Mouse (Mus musculus): ENCODE results near the gene Iqsec1.
A peak's percentile ranks its signal among the peaks of the same experiment; 100 is the strongest.

The Iqsec1 gene

GRCm38 (mm10) chr6:90988648-90989317 lies at the start of gene Iqsec1:
TSS of gene Iqsec1 (minus strand) at chr6:90988685.
- DNase-seq (ENCODE audit: low spot score), result peak; percentile 63

GRCm38 (mm10) chr6:91028256-91028655 lies 39.8 kb upstream of the Iqsec1 start:
- no peak for DNase-seq (ENCODE audit: low spot score)

DNA sequence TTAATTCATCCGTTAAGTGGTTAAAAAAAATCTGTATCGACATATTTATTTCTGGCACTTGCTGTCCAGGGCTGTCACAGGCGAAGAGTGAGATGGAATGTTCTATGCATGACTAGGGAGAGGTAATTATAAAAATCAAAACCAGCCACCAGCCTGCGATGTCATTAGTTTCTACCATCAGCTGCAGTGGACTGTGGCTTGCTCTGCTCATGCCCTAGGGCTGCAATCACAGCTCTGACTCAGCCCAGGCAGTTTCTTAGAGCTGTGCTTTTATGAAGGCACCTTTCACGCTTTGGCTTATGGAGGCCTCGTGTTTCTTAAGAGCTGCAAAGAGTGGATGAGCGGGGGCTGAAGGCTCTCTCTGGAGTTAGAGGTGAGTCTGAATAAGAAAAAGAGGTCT lies 32.3 kb upstream of the Iqsec1 start:
- DNase-seq (ENCODE audit: low spot score), result no peak

DNA sequence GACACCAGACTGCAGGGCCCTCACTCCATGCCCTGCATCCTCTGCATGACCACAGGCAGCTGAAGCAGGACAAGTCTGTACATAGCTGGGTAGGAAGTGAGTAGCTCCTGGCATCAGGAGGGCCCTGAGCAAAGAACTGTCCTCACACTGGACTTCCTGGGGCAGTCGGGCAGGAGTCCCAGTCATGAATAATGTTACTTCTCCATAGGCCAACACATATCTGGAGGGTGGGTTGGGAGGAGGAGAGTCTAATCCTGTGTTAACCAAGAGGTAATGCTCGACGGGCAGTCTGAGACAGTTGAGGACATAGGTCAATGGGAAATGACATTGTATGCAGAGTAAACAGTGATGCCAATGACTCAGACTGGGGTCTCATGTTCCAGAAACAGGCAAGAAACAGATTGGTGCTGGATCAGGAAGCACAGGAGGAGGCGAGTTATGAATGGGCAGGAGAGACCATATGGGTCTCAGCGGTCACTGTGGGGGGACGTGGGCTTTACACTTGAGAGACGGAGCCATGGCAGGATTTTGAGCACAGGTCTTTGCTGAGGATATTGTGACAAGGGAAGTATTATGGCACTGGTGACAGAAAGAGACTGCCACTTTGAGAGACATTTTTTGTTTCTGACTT lies 28.2 kb upstream of the Iqsec1 start:
- no peak for DNase-seq (ENCODE audit: low spot score)

DNA sequence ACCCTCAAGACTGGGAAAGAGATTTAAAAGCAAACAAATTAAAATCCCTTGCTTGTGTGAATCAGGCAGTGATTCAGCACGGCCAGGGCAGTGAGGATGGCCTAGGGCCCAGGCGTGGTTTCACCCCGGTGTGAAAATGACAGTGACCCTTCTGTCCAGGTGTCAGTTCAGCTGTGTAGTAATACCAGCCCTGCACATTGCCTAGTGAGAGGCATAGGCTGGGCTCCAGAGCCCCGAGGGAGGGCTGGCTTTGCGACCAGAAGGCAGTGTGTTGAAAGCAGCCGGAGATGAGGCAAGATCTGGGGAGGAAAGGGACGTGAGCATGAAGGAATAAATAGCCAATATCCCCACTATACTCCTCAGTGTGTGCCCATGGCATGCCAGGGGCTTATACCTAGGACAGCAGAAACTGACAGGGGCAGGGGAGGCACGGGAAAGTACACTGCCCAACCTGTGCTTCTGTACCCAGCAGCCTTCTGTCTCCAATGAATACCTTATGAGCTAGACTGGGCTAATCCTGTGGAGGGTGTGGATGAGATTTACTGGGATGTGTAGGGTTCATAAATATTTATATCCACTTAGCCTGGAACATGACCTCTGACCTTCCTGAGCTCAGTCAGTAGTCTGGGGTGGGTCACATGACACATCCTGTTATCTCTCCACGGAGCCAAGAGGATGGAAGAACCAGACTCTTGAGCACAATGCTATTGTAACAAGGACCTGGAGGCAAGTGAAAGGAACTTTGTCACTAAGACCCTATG lies 25.9 kb upstream of the Iqsec1 start:
- no peak for DNase-seq (ENCODE audit: low spot score)

GRCm38 (mm10) chr6:91012458-91012857 lies 24.0 kb upstream of the Iqsec1 start:
- no peak for DNase-seq (ENCODE audit: low spot score)

DNA sequence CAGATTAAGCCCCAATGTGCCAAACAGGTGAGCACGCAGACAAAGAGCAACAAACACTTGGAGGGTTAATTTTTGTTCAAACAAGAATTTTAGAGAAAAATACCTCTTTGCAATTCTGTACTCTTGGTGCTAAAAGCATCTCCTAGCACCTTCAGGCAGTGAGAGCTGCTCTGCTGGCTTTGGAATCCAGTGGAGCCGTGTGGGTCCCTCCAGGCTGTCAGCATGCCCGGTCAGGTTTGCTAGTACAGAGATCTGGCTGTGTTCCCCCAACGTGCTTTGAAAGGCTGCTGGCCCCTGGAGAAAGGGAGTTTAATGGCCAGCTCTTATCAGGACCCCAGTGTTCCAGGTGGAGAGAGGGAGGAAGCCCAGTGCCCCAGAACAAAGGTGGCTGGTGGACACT lies 23.1 kb upstream of the Iqsec1 start:
- DNase-seq (ENCODE audit: low spot score), result no peak

- no peak for DNase-seq (ENCODE audit: low spot score)
These were observed 19.9 kb upstream of the Iqsec1 start for GRCm38 (mm10) chr6:91008284-91008830.

- DNase-seq (ENCODE audit: low spot score), result no peak
These were observed 18.7 kb upstream of the Iqsec1 start for GRCm38 (mm10) chr6:91007207-91007606.

- no peak for DNase-seq (ENCODE audit: low spot score)
These were observed 15.7 kb upstream of the Iqsec1 start for GRCm38 (mm10) chr6:91004157-91004556.

GRCm38 (mm10) chr6:91003310-91003995 lies 15.0 kb upstream of the Iqsec1 start:
- DNase-seq (ENCODE audit: low spot score), result no peak

DNA sequence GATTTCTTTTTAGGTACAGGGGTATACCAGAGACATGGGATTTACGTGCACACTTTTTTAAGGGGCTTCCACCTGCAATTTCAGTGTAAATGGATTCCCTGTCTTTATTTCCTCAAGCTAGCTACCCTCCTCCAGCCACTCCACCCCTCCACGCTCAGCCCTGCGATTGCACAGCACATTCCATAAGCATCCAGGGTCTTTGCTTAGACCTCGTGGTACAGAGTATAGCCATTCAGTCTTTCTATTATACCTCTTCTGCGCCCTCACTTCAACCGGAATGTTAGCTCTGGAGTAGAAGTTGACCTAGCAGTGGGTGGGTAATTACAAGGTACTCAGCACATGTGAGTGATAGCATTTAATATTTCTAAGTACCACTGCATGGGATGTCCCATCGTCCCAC lies 13.1 kb upstream of the Iqsec1 start:
- no peak for DNase-seq (ENCODE audit: low spot score)

GRCm38 (mm10) chr6:91000819-91001525 lies 12.5 kb upstream of the Iqsec1 start:
- DNase-seq (ENCODE audit: low spot score), result no peak

DNA sequence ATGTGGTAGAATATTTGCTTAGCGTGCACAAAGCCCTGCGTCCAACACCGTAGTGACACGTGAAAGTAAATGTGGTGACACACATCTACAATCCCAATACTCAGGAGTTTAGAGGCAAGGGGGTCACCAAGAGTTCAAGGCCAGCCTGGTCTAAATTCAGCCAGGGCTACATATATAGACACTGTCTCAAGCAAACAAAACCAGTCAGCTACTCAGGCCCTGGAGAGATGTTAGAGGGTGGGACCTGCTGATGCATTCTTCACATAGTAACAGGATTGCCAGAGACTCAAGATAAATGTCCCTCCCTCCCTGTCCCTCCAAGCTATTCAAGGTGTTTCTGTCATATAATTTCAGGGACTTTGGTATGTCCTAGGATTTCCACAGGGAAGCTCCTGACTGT lies 10.7 kb upstream of the Iqsec1 start:
- DNase-seq (ENCODE audit: low spot score), result no peak

DNA sequence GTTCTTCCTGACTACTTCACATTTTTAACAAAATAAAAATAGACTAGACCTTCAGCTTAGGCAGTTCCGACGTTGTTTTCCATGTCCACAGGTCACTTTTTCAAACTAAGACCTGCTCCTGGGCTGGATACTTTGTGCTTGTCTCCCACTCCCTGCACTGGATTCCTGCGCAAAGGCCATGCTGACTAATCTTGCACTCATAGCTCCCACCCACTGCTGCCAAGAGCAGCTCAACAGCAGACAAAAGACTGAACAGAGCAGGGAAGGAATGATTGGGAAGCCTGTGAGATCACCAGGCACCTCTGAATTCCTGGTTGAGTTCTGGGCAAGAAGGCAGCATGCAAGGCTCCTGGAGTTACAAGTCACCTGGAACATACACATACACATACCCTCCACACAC lies 8.5 kb upstream of the Iqsec1 start:
- DNase-seq (ENCODE audit: low spot score), result no peak

DNA sequence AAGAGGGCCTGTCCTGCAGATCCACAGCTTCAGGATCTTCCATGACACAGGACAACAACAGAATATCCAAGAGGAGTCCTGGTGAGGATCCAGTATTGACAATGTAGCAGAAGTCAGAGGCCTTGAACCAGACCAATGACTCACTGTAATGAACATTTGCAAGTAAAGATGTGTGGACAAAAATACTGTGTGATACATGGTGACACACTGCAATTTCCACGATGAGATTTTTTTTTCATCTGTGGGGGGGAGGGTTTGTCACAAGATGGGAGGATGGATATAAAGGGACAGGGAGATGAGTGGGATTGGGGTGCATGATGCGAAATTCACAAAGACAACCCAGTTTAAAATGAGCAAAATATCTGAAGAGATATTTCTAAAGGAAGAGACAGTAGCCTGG lies 7.7 kb upstream of the Iqsec1 start:
- no peak for DNase-seq (ENCODE audit: low spot score)

DNA sequence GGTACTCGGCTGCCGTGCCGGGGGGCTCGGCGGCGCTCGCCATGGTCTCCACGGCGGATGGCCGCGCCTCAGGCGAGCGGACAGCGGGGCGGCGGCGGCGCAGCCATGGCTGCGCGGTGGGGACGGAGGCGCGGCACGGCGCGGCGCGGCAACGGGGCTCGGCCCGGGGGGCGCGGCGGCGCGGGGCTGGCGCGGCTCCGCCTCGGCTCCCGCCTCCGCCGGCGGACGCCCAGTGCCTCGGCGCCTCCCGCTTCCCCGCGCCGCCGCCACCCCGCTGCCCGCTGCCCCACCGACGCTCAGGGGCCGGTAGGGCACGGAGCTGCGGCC lies 223 bp downstream of the Iqsec1 start:
- no peak for DNase-seq (ENCODE audit: low spot score)

DNA sequence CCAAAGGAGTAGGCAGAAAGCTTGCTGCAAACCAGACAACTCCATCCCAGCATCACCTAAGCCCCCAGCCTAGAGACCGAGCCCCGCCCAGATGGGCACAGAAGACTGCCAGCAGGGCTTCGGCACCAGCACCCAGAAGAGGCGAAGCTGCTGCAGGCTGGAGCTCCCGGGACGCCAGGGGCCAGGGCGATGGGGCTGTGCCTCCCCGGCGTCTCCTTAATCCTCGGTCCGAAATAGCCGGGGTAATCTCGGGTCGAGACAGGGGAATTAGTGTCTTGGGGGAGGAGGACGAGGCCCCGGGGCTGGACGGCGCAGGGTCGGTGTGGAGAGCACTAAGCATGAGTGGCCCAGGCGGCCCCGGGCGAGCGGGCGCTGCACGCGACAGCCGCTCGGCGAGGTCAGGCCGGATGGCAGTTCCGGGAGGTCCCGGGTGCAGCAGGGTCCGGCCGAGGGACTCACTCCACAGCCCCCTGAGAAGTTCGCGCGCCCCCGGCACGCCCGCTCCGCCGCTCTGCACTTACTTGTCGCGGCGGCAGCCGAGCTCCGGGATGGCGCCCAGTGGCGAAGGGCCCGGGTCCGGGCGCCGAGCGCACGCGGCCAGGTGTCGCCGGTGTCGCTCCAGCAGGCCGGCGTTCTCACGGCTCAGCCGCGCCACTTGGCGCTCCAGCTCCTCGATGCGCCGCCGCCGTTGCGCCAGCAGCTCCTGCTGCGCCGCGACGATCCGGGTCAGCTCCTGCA lies 755 bp downstream of the Iqsec1 start:
- no peak for DNase-seq (ENCODE audit: low spot score)

DNA sequence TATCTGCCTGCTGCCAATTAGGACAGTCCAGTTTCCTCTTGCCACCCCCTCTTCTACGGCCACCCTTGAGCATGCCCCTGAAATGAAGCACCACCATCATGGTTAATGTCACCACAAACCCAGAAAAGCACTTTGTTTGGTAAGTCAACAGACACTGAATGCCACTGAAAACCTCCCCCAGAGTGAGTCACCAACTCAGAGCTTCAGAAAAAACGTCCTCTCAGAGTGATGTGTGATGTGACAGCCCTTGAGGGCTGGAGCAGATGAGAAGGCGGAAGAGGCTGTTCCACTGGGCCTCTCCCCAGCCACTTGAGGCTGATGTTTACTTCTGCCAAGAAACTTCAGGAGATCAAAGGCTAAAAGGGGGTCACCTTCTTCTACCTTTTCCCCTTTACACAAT lies 4.4 kb downstream of the Iqsec1 start:
- no peak for DNase-seq (ENCODE audit: low spot score)

DNA sequence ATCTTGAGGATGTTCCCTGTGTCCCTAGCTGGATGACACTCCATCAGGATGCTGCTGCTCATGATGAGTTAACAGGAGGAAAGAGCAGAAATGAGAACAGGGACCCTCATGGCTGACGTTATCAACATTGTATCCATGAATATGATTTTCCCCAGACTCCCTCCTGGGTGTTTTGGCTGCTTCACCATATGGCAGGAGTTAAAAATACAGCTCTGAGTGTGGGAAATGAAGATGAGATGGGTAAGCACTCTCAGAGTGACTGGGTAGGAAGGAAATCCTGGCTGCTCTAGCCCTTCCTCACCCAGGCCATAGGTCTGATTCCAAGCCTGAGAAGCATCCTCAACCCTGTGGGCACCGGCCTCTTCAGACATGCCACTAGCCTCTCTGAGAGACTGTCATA lies 14.2 kb downstream of the Iqsec1 start:
- no peak for DNase-seq (ENCODE audit: low spot score)

- DNase-seq (ENCODE audit: low spot score), result no peak
These were observed 19.1 kb downstream of the Iqsec1 start for GRCm38 (mm10) chr6:90969341-90969871.

Measured in urinary bladder, postnatal 10 days (tissue).